Mouse (Mus musculus) large intestine, adult 2 months (tissue): ENCODE measurements around the gene Cdkl2. TPM values are rescaled to one million over a fixed set of nuclear protein-coding genes. Genes with fewer than 3 reads are reported as not detected.

Experiments used
- DNase-seq: peaks from one replicate; pipeline ENCODE4 v3.0.0-alpha.2; 2012; ENCODE audit warnings: low read depth, low spot score
- WGBS: fragments of 180-500 bp; shearing (Covaris S2); methylation state at CpG from one replicate; pipeline ENCODE4 v1.1.7; 2018; 5-methylcytosine and 5-hydroxymethylcytosine counted together
- polyA plus RNA-seq: library from polyadenylated mRNA; depleted of rRNA; stranded (reverse); fragments of >200 nt; gene quantifications from 2 replicates; pipeline ENCODE4 v1.2.3, GENCODE M21; 2012

Cdkl2 gene
- polyA plus RNA-seq, 1 experiment = 0.62 TPM

DNA sequence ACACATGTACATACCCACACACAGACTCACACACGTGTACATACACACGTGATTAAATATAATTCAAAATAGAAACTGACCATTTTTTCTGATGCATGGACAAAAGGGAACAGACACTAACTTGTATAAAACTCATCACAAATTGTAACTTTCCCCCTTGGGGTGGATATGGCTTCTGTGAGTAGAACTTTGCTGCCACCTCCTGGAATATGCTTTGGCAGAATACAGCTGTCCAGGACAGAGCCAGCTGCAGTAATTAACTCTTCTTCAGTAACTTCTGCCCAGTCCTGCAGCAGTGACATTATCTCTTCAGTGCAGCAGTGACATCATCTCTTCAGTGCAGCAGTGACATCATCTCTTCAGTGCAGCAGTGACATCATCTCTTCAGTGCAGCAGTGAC, 40.7 kb downstream of the Cdkl2 start:
- WGBS = 60% methylated on average over 2 of the region's 2 CpGs
- no peak for DNase-seq

GRCm38 (mm10) chr5:92000770-92001169, 42.9 kb downstream of the Cdkl2 start:
- no peak for DNase-seq

DNA sequence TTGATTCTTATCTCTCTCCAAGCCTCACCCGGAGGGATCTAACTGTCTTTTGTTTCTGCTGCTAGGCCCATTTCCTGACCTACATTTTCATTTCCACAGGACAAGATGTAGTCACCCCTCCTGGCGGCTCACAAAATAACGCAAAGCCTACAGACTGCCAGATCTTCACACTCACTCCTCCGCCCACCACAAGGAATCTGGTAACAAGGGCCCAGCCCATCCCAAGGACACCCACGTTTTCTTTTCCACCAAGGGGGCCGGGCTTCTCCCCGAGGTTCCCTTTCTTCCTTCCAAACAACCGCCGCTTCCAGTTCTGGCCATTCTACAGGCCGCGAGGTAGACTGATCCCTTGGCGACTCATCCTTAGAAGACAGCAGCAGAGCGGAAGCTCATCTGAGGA, 49.1 kb downstream of the Cdkl2 start:
- no peak for DNase-seq
- 69% methylated on average over 13 of the region's 13 CpGs for WGBS

More at GRCm38 (mm10) chr5:92000770-92001169, 42.9 kb downstream of the Cdkl2 start:
- WGBS = 56% methylated on average over 2 of the region's 2 CpGs

DNA sequence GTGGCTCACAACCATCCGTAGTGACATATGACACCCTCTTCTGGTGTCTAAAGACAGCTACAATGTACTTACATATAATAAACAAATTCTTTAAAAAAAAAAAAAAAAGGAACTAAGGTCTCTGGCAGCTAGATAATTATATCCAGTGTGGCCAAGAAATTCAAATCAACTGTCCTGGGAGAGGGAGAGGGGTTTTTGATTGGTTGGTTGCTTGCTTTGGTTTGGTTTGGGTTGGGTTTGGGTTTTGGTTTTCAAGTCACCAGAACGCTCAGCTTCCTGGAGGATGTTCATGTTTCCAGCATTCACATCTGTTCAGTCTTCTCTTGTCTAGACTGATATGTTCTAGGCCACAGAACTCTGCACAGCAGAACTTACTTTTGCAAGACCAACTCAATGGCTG, 50.6 kb downstream of the Cdkl2 start:
- WGBS = 88% methylated on average over 2 of the region's 2 CpGs
- no peak for DNase-seq

DNA sequence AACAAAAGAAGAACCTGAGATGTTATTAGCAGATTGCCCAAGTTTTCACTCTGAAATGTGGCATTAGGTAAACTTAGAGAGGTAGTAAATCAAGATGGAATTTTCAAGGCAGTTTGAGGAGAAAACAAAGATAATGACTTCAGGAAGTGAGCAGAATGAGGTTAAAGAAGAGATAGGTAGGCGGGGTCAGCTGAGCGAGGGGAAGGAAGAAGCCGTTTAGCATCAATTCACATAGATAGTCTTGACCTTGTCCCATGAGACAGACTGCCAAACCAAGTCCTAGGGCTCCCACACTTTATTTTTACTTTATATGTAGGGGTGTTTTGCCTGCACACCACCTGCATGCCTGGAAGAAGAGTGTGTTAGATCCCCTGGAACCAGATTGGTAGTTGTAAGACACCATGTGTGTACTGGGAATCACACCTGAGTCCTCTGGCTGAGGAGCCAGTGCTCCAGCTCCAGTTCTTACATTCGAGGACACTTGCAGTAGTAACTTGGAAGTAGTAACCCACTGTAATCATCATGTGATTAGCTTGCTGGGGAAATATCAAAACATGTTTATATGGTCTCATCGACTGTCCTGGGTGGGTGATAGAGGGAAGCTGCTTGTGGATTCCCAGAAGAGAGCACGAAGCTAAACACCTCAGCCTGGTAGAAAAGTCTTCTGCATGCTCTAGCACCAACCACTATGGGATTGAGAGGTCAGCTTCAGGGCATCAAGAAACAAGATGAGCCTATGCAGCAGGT, 52.3 kb downstream of the Cdkl2 start:
- DNase-seq = no peak
- 59% methylated on average over 6 of the region's 6 CpGs for WGBS

DNA sequence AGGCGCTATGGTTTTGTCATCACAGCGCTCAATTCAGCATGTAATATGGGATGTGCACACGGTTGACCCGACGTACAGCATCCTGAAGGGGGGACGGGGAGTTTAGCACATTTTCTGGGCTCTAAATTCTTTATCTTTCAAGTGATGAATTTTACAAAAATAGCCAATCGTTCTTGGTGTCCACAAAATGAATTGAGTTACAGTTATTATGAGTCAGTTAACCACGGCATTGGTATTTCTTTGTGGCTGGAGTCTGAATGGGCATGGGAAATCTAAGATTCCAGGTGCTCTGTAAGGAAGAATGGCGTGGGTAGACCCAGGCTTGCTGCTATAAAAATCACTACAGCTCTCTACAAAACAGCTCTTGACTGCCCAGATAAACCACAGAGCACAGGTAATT, 54.4 kb downstream of the Cdkl2 start:
- WGBS = 86% methylated on average over 9 of the region's 9 CpGs
- no peak for DNase-seq

DNA sequence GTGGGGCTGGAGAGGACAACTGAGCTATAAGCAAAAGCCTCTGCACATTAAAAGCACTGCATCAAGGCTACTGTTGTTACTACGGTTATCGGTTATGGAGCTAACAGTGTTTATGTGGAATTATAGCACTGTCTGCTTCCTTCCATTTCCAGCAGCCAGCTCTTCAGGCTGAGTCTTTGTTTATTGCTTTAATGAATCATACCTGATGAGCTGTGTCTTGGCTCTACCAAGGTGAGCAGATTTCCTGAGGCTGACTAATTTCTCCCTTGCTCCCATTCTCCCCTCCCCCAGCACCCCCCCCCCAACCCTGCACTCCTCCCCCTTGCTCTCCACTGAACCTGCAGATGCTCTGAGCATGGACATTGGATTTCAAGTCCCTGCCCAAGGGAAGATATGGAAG, 55.9 kb downstream of the Cdkl2 start:
- no peak for DNase-seq
- 78% methylated on average over 2 of the region's 2 CpGs for WGBS

DNA sequence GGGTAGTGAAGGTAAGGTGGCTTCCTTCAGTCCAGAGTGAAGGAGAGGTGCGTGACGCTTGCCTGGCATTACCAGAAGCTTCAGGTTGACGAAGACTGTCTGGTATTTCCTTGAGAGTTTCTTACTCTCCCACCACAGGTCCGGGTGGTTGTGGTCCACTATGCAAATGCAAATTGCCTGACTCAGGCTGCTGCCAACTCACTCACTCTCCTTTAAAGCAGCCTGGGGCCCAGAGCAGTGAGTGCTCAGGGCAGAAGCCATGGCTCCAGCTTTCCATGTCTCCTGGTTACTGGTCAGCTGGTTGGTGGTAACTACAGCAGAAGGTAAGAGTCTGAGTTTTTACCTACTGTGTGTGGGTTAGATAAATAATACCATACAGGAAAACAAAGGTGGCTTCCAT, 56.4 kb downstream of the Cdkl2 start, which contains the start of gene Odaph:
Odaph (plus strand) TSS at position 240 of the 400 bp plus-strand sequence.
- WGBS = 75% methylated on average over 4 of the region's 4 CpGs

GRCm38 (mm10) chr5:91985721-91986120, 58.0 kb downstream of the Cdkl2 start:
- DNase-seq = no peak
- 64% methylated on average over 2 of the region's 2 CpGs for WGBS

More for the DNA sequence above, 56.4 kb downstream of the Cdkl2 start, which contains the start of gene Odaph:
- no peak for DNase-seq

DNA sequence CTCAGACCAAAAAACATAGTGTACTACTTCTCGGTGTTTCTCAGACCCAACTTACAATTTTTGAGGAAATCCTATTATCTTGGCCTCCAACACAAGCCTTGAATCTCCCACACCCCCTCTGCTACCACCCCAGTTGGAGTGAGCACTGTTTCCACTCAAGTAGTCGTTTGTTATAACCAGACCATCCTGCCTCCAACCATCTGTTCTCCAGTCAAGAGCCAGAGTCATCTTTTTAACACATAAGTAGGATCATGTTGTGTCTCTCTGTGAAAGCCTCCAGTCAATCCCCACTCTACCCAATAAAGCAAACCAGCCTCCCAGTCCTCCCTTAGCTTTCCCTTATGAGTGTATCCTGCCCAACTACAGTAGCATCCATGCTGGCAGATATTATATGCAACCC, 60.2 kb downstream of the Cdkl2 start:
- WGBS = 72% methylated on average over 2 of the region's 2 CpGs
- DNase-seq = no peak

DNA sequence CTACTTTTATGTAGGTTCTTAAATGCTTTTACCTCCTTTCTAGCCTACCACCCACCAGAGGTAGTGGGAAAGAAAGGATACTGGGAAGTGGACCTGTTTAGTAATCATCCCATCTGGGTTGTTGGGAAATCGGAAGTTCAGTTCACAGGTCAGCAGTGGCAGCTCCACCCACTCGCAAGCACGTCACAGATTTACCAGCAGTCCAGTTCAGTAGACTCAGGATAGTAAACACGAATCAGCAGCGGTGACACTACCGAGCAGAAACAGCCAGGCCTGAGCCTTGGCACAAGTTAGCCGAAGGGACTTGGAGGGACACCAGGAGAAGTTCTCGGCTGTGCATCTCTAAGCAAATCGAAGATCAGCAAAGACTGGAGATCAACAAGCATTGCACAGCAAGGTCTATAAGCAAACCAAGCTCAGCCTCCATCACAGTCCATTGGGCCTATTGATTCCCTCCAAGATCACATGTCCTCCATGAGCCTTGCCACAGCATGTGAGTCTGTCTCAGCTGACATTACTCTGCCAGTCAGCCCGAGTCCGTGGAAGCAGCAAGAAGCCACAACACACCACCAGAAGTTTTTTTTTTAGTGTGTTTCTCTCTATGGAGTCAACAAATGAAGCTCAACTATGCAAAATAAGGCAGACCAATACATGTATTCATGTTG, 62.4 kb downstream of the Cdkl2 start:
- no peak for DNase-seq
- WGBS = 75% methylated on average over 11 of the region's 11 CpGs

DNA sequence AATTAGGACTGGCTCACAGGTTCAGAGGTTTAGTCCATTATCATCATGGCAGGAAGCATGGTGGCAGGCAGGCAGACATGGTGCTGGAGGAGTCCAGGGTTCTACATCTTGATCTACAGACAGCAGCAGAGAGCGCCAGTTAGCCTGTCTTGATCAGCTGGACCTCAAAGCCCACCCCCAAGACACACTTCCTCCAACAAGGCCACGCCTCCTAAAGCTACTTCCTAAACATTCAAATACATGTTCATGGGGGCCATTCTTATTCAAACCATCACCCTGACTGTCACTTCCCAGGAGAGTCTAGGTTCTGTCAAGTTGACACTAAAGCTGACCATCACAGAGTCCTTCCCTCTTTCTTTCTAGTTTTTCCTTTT, 66.3 kb downstream of the Cdkl2 start:
- WGBS = 95% methylated on average over 2 of the region's 2 CpGs
- no peak for DNase-seq

DNA sequence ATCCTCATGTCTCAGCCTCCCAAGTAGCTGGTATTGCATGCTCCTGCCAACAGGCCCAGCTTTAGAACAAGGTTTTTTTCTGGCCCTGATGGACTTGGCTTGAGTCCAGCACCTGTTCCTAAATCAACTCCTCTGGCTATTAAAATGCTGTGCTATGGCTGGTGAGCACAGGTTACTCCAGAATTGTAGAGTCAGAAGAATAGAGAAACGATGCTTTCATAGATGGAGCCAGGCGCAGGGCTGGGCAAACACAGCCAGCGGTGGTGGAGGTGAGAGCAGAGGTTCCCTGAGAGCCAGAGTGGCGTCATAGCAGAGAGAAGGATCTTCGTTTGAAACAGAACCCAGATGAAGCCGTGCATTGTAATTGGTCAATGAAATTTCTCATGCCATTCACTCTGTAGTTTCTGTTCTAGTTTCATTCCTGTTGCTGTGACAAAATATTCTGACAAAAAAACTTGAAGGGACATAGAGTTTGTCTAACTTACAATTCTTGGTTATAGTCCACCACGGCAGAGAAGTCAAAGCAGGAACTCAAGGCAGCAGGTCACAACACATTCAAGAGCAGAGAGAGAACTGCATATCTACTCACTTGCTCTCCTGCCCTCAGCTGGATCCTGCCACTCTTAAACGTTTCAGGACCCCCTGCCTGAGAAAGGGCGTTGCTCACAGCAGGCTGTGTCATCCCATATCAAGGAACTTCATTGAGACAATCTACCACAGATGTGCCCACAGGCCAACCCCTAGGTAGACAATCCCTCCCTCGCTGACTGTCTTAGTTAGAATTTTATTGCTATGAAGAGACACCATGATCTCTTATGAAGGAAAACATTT, 66.9 kb downstream of the Cdkl2 start:
- 70% methylated on average over 10 of the region's 10 CpGs for WGBS
- DNase-seq = no peak

GRCm38 (mm10) chr5:91975758-91976157, 67.9 kb downstream of the Cdkl2 start:
- DNase-seq = no peak
- WGBS = 92% methylated on average over 9 of the region's 9 CpGs

DNA sequence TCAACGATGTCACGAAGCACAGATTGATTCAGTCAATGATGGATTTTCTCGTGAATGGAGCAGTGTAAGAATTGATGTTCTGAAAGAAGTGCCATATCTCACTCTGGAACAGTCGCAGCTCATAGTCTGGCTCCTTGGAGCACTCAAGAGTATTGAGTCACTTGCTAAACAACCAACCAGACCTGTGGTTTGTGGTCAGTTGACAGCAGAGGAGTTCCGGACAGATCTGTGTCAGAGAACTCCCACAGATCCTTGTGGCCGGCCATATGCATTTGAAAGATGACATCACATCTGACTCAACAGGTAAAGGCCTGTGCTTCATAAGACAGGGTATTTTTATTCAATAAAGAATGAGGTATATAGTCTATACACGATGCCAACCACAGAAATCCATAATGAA, 69.7 kb downstream of the Cdkl2 start:
- no peak for DNase-seq
- 87% methylated on average over 7 of the region's 7 CpGs for WGBS

DNA sequence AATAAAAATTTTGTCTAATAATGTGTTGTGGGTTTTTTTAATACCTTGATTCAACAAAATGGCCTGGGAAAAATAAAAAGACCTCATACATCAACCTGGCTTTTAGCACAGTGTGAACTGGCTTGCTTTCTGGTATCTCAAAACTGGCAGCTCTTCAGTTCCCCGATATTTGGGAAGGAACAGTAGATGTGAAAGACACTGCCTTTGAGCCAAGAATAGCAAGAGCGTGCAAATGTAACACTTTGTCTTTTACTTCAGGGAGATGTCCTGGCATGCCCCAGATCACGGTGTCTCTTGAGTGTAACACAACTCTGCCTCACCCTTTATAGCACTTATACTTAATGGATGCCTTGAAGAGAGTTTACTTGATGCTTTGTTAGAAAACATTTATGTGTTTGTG, 71.6 kb downstream of the Cdkl2 start:
- WGBS = 89% methylated on average over 3 of the region's 3 CpGs
- DNase-seq = no peak

GRCm38 (mm10) chr5:91962639-91963440, 80.8 kb downstream of the Cdkl2 start, which contains the start of gene Rchy1:
TSS of gene Rchy1 (minus strand) at chr5:91963068.
- WGBS = under 1% methylated on average over 65 of the region's 65 CpGs
- peak; percentile 91 for DNase-seq

DNA sequence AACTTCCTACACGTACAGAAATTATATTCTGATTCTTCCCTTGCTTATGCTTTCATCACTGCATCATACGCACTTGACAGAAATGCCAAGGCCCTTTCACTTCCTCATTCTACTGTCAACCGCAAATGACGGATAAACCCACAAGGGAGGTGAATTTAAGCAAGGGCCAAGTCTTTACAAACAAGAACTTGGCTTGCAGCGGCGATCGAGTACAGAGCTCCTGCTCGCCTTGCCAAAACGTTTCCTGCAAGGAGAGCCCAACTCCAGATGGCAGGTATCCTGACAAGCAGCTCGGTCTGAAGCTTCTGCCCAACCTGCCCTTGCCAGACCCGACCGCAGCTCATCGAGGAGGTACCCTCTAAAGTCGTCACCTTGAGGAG, 81.4 kb downstream of the Cdkl2 start:
- under 1% methylated on average over 14 of the region's 14 CpGs for WGBS
- no peak for DNase-seq

DNA sequence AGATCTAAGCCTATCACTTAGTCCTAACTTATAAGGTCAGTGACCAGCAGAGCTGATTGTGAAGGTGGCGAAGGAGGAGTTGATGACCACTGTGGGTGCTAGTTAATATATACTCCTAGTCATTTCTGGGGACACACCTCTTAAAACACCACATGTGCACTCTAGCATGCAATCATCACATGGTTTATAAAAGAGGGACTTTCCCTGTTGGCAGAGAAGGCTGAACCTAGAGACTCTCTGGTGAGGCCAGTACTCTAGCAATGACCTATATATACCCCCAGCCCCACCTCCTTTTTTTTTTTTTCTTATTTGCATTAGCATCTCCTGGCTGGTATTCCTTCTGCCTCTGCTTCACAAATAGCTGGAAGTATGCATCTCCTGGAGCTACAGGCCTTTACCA, 82.3 kb downstream of the Cdkl2 start:
- 25% methylated on average over 1 of the region's 1 CpGs for WGBS
- peak; percentile 63 for DNase-seq
